Mouse (Mus musculus) G1E-ER4 (cell line): Measurements from ENCODE around the gene Pacrg. TPM values are rescaled to one million over a fixed set of nuclear protein-coding genes. Genes with fewer than 3 reads are reported as not detected.

Experiments used
- GATA1 ChIP-seq: IDR thresholded peaks from one replicate; pipeline ENCODE4 v1.8.0; 2012; ENCODE audit warnings: low read length, inconsistent platforms
- polyA plus RNA-seq: library from polyadenylated mRNA; stranded (reverse); fragments of >175 nt; gene quantifications from 2 replicates; pipeline ENCODE4 v1.2.3, GENCODE M21; 2012

Pacrg gene
- polyA plus RNA-seq, result not detected in 2 replicates

DNA sequence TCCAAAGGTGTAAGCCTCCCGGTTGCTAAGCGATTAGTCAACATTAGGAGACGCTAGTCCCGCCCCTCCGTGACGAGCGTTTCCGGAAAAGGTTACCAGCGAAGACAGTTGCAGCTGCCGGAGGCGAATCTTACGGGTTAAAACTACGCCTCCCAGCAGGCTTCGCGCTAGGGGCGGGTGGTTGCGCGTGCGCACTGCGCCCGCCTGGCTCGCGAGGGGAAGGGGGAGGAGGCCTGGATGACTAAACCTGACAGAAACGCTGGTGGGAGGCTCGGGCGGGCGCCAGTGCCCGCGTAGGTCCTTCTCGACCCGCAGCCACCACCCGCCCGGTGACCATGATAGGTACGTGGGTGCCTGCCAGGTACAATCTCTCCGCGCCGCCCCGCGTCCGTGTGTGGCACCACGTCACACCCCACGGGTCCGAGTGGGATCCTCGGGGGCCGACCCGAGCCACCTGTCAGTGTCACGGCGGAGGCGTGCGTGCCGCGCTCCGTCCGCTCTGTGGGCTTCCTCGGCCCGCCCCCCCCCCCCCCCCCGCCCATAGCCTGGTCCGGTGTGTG is at the start of gene Pacrg, which contains the start of gene Prkn:
Pacrg (minus strand) TSS at position 164 of the 560 bp plus-strand sequence.
Prkn (plus strand) TSS at position 237 of the 560 bp plus-strand sequence.
- no peak for TF ChIP-seq GATA1

DNA sequence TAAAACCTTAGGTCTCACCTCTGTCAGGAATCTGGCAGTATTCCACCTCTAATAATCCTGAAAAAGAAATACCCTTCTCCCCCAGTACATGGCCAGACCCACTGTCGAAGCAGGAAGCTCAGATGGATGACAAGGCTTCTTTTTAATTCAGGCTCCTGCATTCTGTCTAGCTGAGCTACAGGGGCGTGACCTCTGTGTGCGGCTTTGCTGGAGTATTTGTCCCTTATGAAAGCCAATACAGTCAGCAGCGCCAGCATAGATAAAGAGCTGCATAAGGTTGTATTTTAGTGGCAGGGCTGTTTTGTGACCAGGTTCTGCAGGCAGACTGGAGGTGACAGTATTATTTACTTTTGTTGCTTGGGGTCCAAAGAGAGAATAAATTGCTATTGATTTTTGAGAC is 47.8 kb upstream of the Pacrg start:
- no peak for TF ChIP-seq GATA1

DNA sequence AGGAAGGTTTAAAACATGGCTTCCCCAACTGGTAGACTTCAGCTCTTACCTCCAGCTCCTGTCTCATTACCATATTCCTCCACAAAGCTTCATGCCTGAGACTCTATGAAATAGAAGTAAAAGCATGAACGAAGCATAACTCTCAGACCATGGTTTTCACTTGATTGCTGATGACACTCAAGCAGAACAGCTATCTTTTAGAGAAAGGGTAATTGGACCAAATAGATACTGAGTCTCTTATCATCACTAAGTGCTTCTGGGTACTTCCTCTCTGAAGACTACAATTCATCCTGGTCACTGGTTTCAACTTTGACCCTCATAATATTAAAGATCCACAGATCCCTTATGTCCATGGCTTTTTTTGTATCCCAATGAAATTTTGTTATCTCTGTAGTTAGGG is 42.1 kb upstream of the Pacrg start:
- no peak for TF ChIP-seq GATA1

DNA sequence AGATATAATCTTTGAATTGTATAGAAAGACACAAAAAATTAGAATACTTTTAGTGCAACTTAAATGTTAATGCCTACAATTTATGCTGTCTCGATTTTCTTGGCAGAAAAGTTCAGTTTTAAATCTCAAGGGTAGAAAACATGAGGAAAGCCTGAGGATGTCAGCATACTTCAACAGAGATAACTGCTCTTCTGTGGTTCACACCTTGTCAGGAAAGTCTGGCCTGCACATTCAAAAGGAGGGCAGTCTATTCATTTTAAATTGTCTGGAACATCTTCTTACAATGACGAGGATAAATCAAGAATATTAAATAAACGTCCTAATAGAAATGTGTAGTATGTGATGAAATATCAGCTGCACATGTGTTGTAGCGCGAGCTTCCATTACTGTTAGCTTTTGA is 38.9 kb upstream of the Pacrg start:
- no peak for TF ChIP-seq GATA1

DNA sequence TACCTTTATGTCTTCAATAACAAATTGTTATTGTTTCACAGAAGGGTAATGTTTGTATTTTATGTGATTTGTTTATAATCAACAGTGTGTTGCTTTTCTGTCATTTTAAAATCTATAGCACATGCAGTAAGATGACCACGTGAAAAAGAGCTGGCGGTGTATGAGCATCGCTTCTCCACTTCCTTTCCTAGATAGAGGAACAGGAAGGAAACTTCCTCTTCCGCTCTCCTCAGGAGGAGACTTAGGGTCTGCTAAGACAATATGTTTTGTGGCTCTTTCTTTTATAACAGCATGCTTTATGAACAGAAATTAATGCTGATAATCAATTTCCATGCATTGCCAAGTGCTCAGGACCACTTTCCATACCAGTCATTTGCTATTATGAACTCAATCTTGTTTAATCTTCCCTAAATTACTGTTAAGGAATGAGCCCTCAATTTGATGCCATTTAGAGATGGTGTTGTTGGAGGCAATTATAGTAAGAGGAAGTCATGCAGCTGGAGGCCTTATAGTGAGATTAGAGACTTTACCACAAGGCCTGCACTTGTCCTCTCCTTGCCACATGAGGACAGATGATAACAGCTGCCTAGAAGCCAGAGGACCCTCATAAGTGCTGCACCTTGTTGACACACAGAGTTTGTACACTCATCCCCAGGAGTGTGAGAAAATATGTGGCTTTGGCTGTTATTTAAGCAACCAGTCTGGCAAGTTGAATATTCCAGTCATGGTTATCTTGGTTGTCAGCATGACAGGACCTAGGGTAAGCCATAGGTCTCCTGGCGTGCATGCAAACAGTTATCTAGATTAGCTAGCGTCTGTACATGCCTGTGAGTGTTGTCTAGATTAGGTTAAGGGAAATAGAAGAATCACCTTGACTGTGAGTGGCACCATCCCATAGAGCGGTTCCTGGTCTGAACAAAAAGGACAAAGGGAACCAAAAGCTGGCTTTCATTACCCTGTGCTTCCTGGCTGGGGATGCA is 34.4 kb upstream of the Pacrg start:
- peak; percentile 84 for TF ChIP-seq GATA1

DNA sequence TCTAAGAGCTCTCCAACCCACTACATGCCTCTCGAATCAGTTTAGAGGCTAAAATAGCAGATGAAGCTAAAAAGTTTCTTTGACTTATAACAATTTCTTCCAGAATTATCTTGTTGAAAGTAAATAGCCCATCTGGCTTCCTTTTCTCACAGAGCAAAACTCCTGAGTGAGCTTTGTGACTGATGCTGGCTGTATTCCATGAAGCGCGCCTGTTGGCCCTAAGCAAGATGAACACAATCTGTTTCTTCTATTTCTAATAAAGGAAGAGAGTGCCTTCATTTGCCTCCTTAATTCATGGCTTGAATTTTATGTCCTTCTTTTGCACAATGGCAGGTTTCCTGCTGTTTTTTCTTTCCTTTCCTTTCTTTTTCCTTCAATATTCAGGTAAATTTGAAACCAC is 14.1 kb upstream of the Pacrg start:
- TF ChIP-seq GATA1, result no peak

DNA sequence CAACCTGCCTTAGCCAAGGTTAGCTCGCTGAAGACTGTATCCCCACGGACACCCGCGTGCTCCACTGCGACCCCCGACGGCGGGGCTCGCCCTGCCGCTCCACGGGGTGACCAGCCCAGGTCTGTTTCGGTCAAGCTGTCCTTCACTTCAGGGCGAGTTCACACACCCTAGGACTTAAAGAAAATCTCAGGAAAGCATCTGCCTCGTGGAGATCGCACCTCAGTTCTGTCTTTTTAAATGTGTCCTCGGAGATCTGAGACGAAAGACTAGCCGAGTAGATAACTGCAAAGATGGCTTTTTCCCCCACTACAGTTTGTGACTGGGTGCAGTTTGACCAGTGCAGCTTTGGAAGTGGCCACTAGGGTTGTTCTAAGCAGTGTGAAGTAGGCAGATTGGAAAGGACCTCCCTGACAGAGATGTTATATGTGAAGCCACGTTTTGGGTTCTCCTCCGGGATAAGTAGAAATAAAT is 655 bp upstream of the Pacrg start:
- TF ChIP-seq GATA1, result no peak

DNA sequence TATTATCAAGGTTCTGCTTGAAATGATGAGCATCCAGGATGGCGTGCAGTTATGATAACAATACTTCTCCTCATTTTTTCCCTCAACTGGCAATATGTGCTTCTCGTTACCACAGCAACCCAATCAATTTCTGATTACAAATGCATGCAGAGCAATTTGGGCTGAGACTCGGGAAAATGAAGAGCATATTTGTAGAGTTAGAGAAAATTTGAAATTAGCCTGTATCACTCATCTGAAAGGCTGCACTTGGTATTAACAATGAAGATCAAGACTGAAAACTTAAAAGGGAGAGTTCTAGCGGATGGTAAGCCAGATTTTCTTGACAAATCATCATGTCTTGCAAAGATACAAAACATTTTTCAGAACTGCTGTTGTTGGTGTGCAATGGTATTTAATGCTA is 21.1 kb downstream of the Pacrg start:
- TF ChIP-seq GATA1, result no peak

DNA sequence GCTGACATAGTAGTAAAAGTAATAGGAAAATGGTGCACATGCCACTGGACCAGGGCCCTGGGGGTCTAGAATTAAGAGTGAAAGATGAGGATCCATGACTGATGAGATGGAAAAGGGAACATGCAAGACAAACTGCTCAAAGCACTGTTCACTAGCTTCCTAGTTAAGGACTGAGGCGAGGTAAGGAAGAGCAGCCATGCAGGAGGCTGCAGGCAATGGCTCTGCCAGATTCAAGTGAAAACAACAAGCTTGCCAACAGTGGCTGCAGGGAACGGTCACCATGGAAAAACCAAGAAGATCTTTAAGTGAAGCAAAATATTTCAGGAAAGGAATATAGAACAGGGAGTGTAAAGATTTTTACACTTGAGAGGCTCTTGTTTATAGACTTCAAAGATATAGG is 31.5 kb downstream of the Pacrg start:
- TF ChIP-seq GATA1, result no peak

DNA sequence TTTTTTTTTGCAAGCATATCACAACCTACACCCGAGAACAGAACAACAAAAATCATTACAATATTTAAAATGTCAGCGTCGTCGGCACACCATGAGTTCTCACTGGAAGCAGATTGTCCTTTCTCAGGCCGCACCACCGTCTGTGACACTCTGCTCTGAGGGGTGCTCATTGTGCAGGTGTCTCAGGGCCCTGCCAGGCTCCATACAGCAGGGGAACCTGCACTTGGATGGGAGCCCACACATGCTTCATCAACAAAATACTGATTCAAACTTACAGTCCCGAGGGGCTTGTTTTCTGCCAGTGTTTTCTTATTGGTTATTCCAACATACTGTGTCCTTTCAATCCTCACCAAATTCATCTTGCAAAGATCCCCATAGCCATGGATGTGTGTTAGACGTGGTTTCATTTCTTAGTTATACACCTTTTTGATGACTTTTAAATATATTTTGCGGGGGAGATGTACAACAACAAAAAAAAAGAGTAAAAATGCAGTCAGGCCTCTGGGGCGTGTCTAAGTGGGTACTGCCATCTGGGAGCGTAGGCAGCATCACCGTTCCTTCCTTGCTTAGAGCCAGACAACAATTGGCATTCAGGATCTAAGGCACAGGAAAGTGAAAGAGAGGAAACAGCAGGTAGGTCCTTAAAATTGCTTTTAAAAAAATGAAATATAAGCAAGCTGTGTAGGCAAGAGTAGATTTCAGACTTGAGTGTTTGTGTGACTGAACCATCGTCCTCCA is 32.7 kb downstream of the Pacrg start:
- TF ChIP-seq GATA1, result no peak

DNA sequence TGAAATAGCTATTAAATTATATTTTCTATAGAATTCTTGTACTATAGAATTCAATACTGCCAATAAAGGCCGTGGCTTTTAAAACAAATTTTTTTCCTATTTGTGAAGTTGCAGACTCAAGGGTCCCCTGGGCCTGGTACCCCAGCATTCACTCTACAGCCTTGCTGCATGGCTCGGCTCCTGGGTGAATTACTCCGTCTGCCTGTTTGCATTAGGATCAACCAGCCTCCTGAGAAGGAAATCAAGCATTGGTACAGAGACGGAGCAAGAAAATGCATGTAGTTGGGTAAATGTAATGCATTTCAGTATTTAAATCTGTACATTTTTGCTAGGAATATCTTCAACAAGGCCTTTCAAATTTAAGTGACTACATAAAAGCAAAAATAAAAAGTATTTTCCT is 33.4 kb downstream of the Pacrg start:
- no peak for TF ChIP-seq GATA1

DNA sequence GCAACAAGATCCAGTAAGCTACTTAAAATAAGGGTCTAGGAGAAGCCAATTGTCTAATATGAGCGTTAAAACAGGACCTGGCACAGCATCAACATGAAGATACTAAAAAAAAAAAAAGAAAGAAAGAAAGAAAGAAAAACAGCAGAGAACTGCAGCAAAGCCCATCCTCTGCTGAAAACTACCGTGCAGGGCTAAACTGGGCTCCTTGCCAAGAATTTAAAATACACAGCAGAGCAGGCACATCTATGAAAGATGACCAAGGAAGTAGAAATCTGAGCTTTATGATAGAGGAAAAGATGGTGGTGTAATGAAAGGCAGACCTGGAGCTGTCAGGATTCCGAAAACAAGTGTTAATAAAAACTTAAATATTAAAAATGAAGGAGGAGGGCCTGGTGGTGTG is 48.5 kb downstream of the Pacrg start:
- TF ChIP-seq GATA1, result no peak

DNA sequence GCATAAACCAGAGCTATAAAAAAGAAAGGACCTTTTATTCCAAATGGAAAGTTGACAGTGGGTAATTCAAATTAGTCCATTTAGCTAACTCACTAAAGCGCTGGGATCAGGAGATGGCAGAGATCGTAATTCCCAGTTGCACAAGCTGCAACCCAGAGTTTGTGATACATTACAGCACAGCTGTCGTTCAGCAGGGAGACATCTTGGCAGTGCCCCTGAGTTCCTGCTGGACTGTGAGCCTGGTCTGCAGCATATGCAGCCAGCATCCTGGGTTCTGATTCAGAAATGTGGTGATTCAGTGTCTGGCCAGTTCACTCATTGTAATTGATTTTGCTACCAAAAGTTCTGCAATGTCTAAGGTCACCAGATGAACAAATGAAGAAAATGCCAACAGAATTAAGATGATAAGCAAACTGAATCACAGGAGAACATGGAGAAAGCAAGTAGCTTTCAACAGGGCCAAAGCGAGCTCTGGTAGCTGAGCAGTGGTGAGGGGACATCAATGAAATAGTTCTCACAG is 55.6 kb downstream of the Pacrg start:
- TF ChIP-seq GATA1, result no peak

DNA sequence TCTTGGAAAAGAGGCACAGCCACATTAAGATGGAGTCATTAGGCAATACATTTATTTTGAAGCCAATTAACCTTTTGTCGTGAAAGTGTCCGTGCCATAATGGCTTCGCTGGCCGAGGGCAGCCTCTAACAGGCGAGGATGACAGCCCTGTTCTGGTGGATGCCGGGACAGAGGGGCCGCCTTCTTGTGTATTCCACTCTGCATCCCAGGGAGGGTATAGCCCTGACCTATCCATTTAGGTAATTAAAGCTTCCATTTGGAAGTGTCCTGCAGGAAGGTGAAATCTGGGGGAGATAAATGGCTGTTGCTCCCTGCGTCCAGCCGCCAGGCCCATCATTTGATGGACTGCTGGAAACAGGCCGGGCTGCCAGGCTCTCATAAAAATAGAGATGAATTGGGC is 63.6 kb downstream of the Pacrg start:
- TF ChIP-seq GATA1, result no peak

DNA sequence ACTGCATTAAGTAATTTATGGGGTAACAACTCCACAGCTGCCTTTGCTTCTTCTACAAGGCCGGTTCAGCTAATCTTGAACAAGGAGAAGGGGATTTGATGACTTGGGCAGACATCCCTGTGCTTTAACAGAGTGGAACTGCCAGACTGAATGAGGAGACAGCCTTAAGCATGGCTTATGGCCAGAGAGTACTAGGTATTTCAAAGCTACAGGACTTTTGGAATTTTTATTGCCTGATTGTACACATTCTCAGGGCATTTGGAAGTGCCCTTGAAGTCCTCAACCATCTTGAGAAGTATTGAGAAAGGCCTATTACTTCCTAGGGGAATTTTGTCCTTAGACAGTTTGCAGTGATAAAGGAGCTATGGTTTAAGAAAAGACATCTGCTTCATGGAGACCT is 65.6 kb downstream of the Pacrg start:
- no peak for TF ChIP-seq GATA1

DNA sequence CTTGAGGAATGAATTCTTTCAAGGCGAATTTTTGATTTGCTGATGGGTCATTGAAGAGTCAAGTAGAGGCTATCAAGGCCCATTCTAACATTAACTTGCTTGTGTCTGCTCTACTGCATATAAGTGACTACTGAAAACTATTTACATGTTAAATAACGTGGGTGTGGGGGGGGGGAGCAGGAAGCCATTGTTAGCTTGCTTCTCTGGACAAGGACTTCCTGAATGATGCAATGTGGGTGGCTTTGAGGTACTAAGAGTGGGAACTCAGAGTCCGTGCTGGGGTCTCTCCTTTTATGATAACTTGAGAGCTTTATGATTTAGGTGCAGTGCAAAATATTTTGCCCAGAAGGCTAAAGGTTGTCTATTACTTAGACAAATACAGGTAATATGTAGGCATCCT is 67.9 kb downstream of the Pacrg start:
- TF ChIP-seq GATA1, result no peak
